Mouse (Mus musculus) heart, embryonic 13.5 days (tissue): Measurements from ENCODE around the gene Gatad1. TPM values are rescaled to one million over a fixed set of nuclear protein-coding genes. Genes with fewer than 3 reads are reported as not detected.

Source experiments
- ATAC-seq: fragments of 200-750 bp; cut with Nextera tagmentation; 2 replicates; pipeline ENCODE4 v1.8.0; 2017; ENCODE audit warnings: moderate TSS enrichment; ENCODE audit not compliant: insufficient number of reproducible peaks, low FRiP score, low TSS enrichment; ENCODE audit errors: extremely low read depth
- H3K27ac ChIP-seq: fragments of 300-500 bp; sonication (generic); replicated peaks from 2 replicates; pipeline ENCODE4 v1.5.1; 2015; ENCODE audit warnings: moderate library complexity, mild to moderate bottlenecking, inconsistent platforms
- H3K27me3 ChIP-seq: fragments of 300-500 bp; sonication (generic); replicated peaks from 2 replicates; pipeline ENCODE4 v1.6.1; 2015; ENCODE audit warnings: mild to moderate bottlenecking, inconsistent platforms
- H3K36me3 ChIP-seq: fragments of 300-500 bp; sonication (generic); 2 replicates; pipeline ENCODE4 v1.6.1; 2015; ENCODE audit warnings: mild to moderate bottlenecking, inconsistent platforms
- H3K4me1 ChIP-seq: fragments of 300-500 bp; sonication (generic); 2 replicates; pipeline ENCODE4 v1.6.1; 2015; ENCODE audit warnings: inconsistent platforms
- H3K4me2 ChIP-seq: fragments of 300-500 bp; sonication (generic); 2 replicates; pipeline ENCODE4 v1.6.1; 2015; ENCODE audit warnings: inconsistent platforms, mild to moderate bottlenecking, moderate library complexity
- H3K4me3 ChIP-seq: fragments of 300-500 bp; sonication (generic); 2 replicates; pipeline ENCODE4 v1.5.1; 2015; ENCODE audit warnings: moderate library complexity, mild to moderate bottlenecking, inconsistent platforms
- H3K9ac ChIP-seq: fragments of 300-500 bp; sonication (generic); 2 replicates; pipeline ENCODE4 v1.6.1; 2015; ENCODE audit warnings: inconsistent platforms, mild to moderate bottlenecking, moderate library complexity
- H3K9me3 ChIP-seq: fragments of 300-500 bp; sonication (generic); 2 replicates; pipeline ENCODE4 v1.6.1; 2016; ENCODE audit warnings: inconsistent platforms
- WGBS: fragments of 180-500 bp; shearing (Covaris S2); methylation state at CpG from one replicate; pipeline ENCODE4 v1.1.7; 2015; ENCODE audit warnings: mixed read lengths; 5-methylcytosine and 5-hydroxymethylcytosine counted together
- microRNA-seq: library from miRNA; unstranded; fragments of <30 nt; microRNA quantifications from one replicate; pipeline ENCODE4, GENCODE M21; 2016
- polyA plus RNA-seq: library from polyadenylated mRNA; unstranded; fragments of >200 nt; fragmentation: Nextera tagmentation; extraction: Ambion mirVana; gene quantifications from 2 replicates; pipeline ENCODE4 v1.2.1, GENCODE M21; 2015

Gatad1 gene
- polyA plus RNA-seq, 1 experiment from 2014 or later, result 55.7 TPM

DNA sequence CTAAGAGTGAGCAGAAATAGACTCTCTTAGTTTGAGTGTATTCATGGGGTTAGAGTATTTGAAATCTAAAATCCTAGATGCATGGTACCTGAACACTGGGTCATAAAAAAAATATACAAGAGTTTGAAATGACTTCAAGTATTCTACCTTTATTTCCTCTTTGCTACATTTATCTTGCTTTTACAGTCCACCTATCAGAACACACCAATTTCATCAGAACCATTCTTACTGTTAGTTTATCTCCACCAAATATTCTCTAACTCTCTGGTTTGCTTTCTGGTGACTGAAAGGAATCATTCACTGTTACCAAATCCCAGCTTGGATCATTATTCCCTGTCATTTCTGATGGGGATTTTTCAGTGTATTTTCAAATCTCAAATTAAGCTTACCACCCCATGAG, 59.8 kb downstream of the Gatad1 start:
- Histone ChIP-seq H3K9ac (peak overlapping the region; percentile 87), H3K4me3 (peak overlapping the region; percentile 89), H3K27ac (no peak overlapping the region), H3K4me2 (peak overlapping the region; percentile 96), H3K9me3 (no peaks in the 10 kb centered on the region), H3K36me3 (peaks cover 10% of the 10 kb centered on the region), H3K27me3 (no peaks in the 10 kb centered on the region), H3K4me1 (peaks cover 18% of the 10 kb centered on the region)
- ATAC-seq, result no peak

DNA sequence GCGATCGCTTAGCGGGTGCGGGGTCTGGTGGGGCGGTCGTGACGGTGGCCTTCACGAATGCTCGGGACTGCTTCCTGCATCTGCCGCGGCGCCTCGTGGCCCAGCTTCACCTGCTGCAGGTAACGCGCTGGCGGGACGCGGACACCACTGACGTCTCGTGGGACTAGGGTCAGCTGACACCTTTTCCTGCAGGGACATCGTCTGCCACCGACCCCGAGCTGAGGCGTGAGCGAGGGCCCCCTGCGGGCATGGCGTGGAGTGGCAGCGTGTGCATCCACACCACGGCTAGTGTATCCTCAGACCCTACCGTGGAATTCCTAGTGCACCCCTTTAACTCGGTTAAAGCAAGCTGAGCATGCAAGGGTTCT, 60.6 kb downstream of the Gatad1 start, which contains the start of gene Rbm48:
Rbm48 (minus strand) TSS at position 187 of the 368 bp plus-strand sequence.
- Histone ChIP-seq H3K36me3 (peaks cover 18% of the 10 kb centered on the region), H3K4me2 (peak within 1 kb of the TSS; percentile 96), H3K4me3 (peak within 1 kb of the TSS; percentile 89), H3K27me3 (no peaks in the 10 kb centered on the region), H3K4me1 (peaks cover 18% of the 10 kb centered on the region), H3K27ac (peak within 1 kb of the TSS; percentile 76), H3K9ac (peak within 1 kb of the TSS; percentile 87), H3K9me3 (no peaks in the 10 kb centered on the region)
- peak; percentile 82 for ATAC-seq
- under 1% methylated on average over 31 of the region's 31 CpGs for WGBS

DNA sequence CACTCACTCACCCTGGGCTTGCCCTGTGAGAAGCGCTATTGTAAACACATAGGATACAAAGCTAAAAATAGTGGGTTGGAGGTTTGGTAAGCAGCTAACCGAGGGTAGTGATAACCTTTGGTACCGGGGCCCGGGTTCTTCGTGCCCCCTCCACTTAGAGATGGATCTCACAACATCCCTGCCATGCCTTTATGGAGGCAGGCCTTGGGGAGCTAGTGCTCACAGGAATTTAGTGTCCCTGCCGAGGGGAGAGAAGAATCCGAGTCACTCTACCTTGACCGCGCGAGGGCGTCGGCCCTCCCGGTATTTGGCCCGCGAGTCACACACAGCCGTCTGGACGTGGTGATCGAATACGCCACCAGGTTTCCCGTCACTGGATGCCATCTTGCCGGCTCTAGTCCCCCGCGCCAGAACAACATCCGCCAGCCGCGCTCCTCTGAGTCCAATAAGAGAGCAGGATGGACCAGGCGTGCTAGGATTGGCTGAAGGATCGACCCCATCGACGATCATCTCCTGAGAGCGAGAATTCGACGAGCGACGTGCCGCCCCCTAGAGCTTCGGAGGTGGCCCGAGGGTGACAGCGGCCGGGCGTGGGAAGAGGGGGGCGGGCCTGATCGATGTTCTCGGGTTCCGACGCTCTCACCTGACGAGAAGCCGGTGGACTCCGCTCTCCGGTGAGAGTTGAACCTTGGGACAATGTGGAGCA, 61.1 kb downstream of the Gatad1 start, which contains the start of gene Pex1:
Pex1 (plus strand) TSS at position 374 of the 706 bp plus-strand sequence.
- Histone ChIP-seq H3K27me3 (no peaks in the 10 kb centered on the region), H3K27ac (peak within 1 kb of the TSS; percentile 76), H3K4me2 (peak within 1 kb of the TSS; percentile 96), H3K36me3 (peaks cover 23% of the 10 kb centered on the region), H3K4me3 (peak within 1 kb of the TSS; percentile 89), H3K9me3 (no peaks in the 10 kb centered on the region), H3K9ac (peak within 1 kb of the TSS; percentile 87), H3K4me1 (peaks cover 18% of the 10 kb centered on the region)
- WGBS, result under 1% methylated on average over 50 of the region's 50 CpGs
- peak; percentile 94 for ATAC-seq

Small RNA genes within 50 kb of the gene (microRNA-seq; reads per million reads assigned to microRNA genes)
- gene Gm22926 (not detected), gene Gm26238 (not detected)

Other genes with a start within 250 kb of the Gatad1 start
- gene Fam133b, start 113.4 kb downstream of the Gatad1 start, polyA plus RNA-seq, result 15.2 and 15.7 TPM in 2 replicates
- gene 1700109H08Rik, start 85.6 kb downstream of the Gatad1 start, polyA plus RNA-seq, result 1.3 and 1.9 TPM in 2 replicates
- gene Pex1, start 61.1 kb downstream of the Gatad1 start, polyA plus RNA-seq, result 9.7 and 13.0 TPM in 2 replicates
- gene Rbm48, start 60.6 kb downstream of the Gatad1 start, polyA plus RNA-seq, result 8.3 and 8.8 TPM in 2 replicates
- gene Tmbim7, start 6.0 kb downstream of the Gatad1 start, polyA plus RNA-seq, result not detected in 2 replicates
- gene Ankib1, start 145.7 kb upstream of the Gatad1 start, polyA plus RNA-seq, result 6.0 and 6.1 TPM in 2 replicates
- gene Krit1, start 146.0 kb upstream of the Gatad1 start, polyA plus RNA-seq, result 33.2 and 35.9 TPM in 2 replicates
- gene Lrrd1, start 188.0 kb upstream of the Gatad1 start, polyA plus RNA-seq, result 0.23 and 0.27 TPM in 2 replicates
- gene Mterf1a, start 236.7 kb upstream of the Gatad1 start, polyA plus RNA-seq, result 5.2 TPM in 2 replicates